Mouse (Mus musculus) forebrain, embryonic 15.5 days (tissue): ENCODE measurements around the gene Serpine1. TPM values are rescaled to one million over a fixed set of nuclear protein-coding genes. Genes with fewer than 3 reads are reported as not detected.

Experiments
- ATAC-seq: fragments of 200-750 bp; cut with Nextera tagmentation; replicated peaks from 2 replicates; pipeline ENCODE4 v1.8.0; 2017; ENCODE audit warnings: mild to moderate bottlenecking, moderate TSS enrichment, moderate library complexity
- H3K27ac ChIP-seq: fragments of 300-500 bp; sonication (generic); replicated peaks from 2 replicates; pipeline ENCODE4 v1.5.1; 2015; ENCODE audit warnings: mild to moderate bottlenecking, inconsistent platforms
- H3K27me3 ChIP-seq: fragments of 300-500 bp; sonication (generic); 2 replicates; pipeline ENCODE4 v1.6.1; 2015; ENCODE audit warnings: inconsistent platforms
- H3K36me3 ChIP-seq: fragments of 300-500 bp; sonication (generic); 2 replicates; pipeline ENCODE4 v1.6.1; 2015; ENCODE audit warnings: mild to moderate bottlenecking, inconsistent platforms
- H3K4me1 ChIP-seq: fragments of 300-500 bp; sonication (generic); 2 replicates; pipeline ENCODE4 v1.6.1; 2015; ENCODE audit warnings: inconsistent platforms
- H3K4me2 ChIP-seq: fragments of 300-500 bp; sonication (generic); replicated peaks from 2 replicates; pipeline ENCODE4 v1.6.1; 2015; ENCODE audit warnings: mild to moderate bottlenecking, inconsistent platforms
- H3K4me3 ChIP-seq: fragments of 300-500 bp; sonication (generic); 2 replicates; pipeline ENCODE4 v1.5.1; 2015; ENCODE audit warnings: mild to moderate bottlenecking, inconsistent platforms
- H3K9ac ChIP-seq: fragments of 300-500 bp; sonication (generic); replicated peaks from 2 replicates; pipeline ENCODE4 v1.6.1; 2015; ENCODE audit warnings: mild to moderate bottlenecking, inconsistent platforms
- H3K9me3 ChIP-seq: fragments of 300-500 bp; sonication (generic); 2 replicates; pipeline ENCODE4 v1.6.1; 2016; ENCODE audit warnings: inconsistent platforms
- WGBS: fragments of 180-500 bp; shearing (Covaris S2); methylation state at CpG from one replicate; pipeline ENCODE4 v1.1.7; 2015; ENCODE audit warnings: mixed read lengths; 5-methylcytosine and 5-hydroxymethylcytosine counted together
- polyA plus RNA-seq: library from polyadenylated mRNA; unstranded; fragments of >200 nt; fragmentation: Nextera tagmentation; extraction: Ambion mirVana; gene quantifications from 2 replicates; pipeline ENCODE4 v1.2.1, GENCODE M21; 2015

Serpine1 gene
- polyA plus RNA-seq, 1 experiment from 2014 or later = 0.14 TPM

DNA sequence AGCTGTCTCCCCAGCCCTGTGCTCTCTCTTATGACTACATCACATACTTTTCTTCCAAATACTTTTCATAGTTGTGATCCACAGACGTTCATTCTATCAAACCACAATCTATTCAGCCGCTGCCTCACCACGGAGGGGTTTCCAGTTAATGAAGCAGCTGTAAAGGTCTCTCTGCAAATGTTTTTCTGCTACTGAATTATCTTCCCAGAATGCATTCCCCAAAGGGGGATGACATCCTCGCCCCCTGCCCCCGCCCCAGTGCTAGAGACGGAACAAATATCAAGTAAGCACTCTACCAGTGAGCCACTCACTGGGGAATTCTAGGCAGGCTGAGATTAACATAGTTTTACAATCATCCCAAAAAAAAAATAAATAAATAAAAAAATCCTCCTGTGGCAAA is 36.0 kb upstream of the Serpine1 start:
- no peaks in the 10 kb centered on the region for H3K36me3 ChIP-seq
- H3K4me2 ChIP-seq = no peak overlapping the region
- no peak overlapping the region for H3K4me3 ChIP-seq
- no peaks in the 10 kb centered on the region for H3K4me1 ChIP-seq
- WGBS = 61% methylated on average over 6 of the region's 6 CpGs
- H3K27me3 ChIP-seq = no peaks in the 10 kb centered on the region
- H3K9ac ChIP-seq = no peak overlapping the region
- H3K27ac ChIP-seq = no peak overlapping the region
- no peaks in the 10 kb centered on the region for H3K9me3 ChIP-seq
- ATAC-seq = no peak

DNA sequence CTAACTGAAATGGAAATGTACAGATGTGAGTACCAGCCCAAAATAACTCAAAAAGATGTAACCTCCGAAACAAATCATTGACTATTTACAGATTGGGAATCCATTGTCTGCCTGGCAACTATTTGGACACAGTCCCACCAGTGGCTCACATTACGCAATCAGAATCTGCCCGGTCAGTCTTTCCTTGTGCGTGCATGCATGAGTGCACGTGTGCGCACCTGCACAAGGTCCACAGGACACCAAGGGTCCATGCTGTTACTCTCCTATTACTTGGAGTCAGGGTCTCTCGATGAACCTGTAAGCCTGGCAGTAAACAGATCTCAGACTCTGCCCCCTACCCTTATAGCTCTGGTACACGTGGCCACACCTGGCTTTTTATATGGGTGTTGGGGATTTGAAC is 35.6 kb upstream of the Serpine1 start:
- H3K9me3 ChIP-seq = no peaks in the 10 kb centered on the region

DNA sequence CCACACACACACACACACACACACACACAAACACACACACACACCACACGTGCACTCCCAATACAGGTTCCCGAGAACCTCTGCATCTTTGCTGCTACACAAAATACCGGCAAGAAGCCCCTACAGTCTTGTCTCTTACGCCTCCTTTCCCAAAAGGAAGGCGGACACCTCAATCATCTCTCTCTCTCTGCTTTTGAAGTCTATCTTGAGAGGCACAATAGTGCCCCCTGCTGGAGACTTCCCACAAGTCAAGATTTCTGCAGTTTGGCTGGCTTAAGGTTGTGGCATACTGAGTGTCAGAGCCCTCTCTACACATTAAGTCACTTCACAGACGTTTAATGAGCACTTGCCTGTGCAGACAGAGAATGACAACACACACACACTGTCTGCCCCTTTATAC is 35.0 kb upstream of the Serpine1 start:
- Histone ChIP-seq H3K27me3 (no peaks in the 10 kb centered on the region), H3K4me2 (no peak overlapping the region), H3K36me3 (no peaks in the 10 kb centered on the region), H3K27ac (no peak overlapping the region), H3K4me1 (no peaks in the 10 kb centered on the region), H3K4me3 (no peak overlapping the region), H3K9me3 (no peaks in the 10 kb centered on the region), H3K9ac (no peak overlapping the region)
- ATAC-seq = peak; percentile 41; the same call in 1 of the 2 replicates
- WGBS = 4% methylated on average over 6 of the region's 6 CpGs

More for the DNA sequence above, 35.6 kb upstream of the Serpine1 start:
- H3K36me3 ChIP-seq = no peaks in the 10 kb centered on the region
- no peak overlapping the region for H3K9ac ChIP-seq
- no peak overlapping the region for H3K4me2 ChIP-seq
- ATAC-seq = no peak
- H3K27ac ChIP-seq = no peak overlapping the region
- WGBS = 81% methylated on average over 8 of the region's 8 CpGs
- no peaks in the 10 kb centered on the region for H3K27me3 ChIP-seq
- H3K4me3 ChIP-seq = no peak overlapping the region
- H3K4me1 ChIP-seq = no peaks in the 10 kb centered on the region

DNA sequence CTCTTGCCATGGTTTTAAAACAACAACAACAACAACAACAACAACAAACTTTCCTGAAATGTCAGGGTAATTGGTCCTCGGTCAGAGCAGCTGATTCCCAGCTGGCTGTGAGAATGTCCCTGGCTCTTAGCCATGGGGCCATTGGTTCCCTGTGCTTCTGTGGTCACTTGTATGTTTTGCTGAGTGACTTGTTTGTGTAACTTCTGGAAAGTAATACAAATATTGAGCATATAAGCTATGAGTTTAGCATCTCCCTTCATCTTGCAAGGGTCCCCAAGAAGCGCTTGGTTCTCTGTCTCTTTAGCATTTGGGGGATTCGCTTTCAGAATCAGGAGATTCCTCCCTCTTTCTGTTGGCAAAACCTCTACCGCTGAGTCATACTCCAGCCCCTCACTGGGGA is 34.4 kb upstream of the Serpine1 start:
- WGBS = 79% methylated on average over 4 of the region's 4 CpGs
- no peak overlapping the region for H3K4me3 ChIP-seq

DNA sequence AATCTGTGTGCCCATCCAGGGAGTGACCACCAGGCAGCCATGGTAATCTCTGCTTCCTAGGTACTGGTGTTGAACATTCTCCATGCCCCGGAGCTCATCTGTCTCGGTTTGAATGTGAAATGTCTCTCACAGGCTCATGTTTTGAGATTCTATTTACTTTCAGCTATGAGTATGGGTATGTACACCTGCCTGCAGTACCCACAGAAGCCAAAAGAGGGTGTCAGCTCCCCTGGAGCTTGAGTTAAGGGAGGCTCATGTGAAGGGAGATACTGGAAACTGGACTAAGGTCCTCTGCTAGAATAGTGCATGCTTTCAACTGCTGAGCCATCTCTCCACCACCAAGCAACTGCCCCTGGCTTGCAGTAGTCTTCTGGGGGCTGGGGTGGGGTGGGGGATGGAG is 31.9 kb upstream of the Serpine1 start:
- Histone ChIP-seq H3K36me3 (no peaks in the 10 kb centered on the region), H3K4me3 (no peak overlapping the region), H3K4me1 (no peaks in the 10 kb centered on the region), H3K9me3 (no peaks in the 10 kb centered on the region), H3K27ac (no peak overlapping the region), H3K27me3 (no peaks in the 10 kb centered on the region), H3K4me2 (no peak overlapping the region), H3K9ac (no peak overlapping the region)
- ATAC-seq = no peak
- WGBS = 89% methylated on average over 2 of the region's 2 CpGs

More for the DNA sequence above, 34.4 kb upstream of the Serpine1 start:
- H3K9ac ChIP-seq = no peak overlapping the region
- no peaks in the 10 kb centered on the region for H3K4me1 ChIP-seq
- H3K9me3 ChIP-seq = no peaks in the 10 kb centered on the region
- no peak for ATAC-seq
- no peak overlapping the region for H3K4me2 ChIP-seq
- no peaks in the 10 kb centered on the region for H3K27me3 ChIP-seq
- no peaks in the 10 kb centered on the region for H3K36me3 ChIP-seq
- H3K27ac ChIP-seq = no peak overlapping the region

DNA sequence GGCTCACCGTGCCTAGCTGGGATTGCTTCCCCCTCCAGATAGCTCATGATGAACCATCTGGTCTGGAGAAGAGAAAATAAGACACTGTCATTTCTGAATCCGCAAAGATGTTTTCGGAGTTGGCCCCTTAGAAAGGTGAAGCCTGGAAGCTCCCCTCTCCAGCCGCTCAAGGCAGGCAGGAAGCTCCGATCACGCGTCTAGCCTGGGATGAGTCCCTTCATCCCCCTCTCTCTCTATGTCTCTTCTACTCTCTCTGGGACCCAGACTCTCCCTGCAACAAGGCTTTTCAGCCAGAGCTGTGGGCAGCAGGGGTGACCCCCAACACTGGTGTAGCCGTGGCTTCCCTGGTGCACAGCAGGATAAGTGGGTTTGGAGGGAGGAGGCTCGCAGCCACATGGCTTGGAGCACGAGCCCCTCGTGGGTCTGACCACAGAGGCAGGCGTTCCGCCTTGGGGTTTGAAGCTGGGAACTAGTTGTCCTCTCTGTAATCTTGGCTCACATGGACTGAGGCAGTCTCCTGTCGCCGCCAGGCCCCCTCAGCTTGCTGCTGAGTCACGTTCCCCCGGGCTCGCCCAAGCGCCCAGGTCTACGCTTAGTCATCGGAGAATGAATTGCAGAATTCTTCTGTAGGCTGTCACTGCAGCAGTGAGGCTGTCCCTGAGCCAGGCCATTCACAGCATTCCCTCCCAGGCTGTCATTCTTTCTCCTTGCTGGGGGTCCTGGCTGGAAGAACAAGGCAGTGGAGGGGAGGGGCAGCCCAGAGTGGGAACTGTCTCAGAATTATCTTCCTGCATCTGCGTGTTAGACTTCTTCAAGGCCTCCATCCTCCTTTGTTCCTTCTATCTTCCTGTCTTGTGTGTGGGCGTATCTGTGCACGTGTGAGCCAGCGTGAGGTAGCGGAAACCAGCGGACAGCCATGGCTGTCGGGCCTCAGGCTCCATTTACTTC is 30.8 kb upstream of the Serpine1 start:
- Histone ChIP-seq H3K27me3 (no peaks in the 10 kb centered on the region), H3K4me2 (no peak overlapping the region), H3K27ac (no peak overlapping the region), H3K9ac (no peak overlapping the region), H3K9me3 (no peaks in the 10 kb centered on the region), H3K4me3 (no peak overlapping the region), H3K4me1 (no peaks in the 10 kb centered on the region), H3K36me3 (no peaks in the 10 kb centered on the region)
- ATAC-seq = no peak
- 73% methylated on average over 28 of the region's 28 CpGs for WGBS

DNA sequence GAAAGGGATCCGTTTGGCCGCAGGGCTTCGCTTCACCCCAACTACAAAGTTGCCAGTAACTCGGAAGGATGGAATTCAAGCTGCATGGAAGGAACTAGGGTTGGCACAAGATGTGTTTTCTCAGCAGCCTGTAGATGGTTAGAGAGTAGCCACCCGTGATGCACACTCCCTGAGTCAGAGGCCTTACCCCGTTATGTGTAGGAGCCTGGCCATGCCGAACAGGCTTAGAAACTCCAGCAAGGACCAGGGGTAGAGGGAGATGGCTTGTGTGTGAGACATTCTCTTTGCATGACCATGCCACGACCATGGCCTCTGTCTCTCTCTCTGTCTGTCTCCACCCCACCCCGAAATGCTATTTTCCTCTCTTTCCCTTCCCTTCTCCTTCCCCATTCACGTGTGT is 30.0 kb upstream of the Serpine1 start:
- Histone ChIP-seq H3K4me3 (no peak overlapping the region), H3K36me3 (no peaks in the 10 kb centered on the region), H3K27ac (no peak overlapping the region), H3K4me1 (no peaks in the 10 kb centered on the region), H3K9ac (no peak overlapping the region), H3K27me3 (no peaks in the 10 kb centered on the region), H3K4me2 (no peak overlapping the region), H3K9me3 (no peaks in the 10 kb centered on the region)
- no peak for ATAC-seq
- 74% methylated on average over 10 of the region's 10 CpGs for WGBS

DNA sequence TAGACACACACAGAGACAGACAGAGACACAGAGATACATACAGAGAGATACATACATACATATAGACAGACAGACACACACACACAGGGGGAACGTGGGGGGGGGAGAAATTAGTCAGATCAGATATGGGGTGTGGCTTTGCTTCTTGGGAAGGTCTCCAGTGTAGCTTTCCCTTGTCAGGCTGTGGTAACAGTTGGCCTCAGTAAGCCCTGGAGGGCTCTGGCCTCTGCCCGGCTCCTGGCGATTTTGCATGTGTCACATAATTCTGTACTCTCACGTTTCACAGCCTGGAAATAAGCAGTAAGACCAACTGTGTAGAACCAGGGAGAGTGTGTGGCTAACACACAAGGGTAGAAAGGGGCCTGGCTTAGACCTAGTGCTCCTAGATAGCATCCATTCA is 28.6 kb upstream of the Serpine1 start:
- 64% methylated on average over 4 of the region's 4 CpGs for WGBS
- no peak overlapping the region for H3K9ac ChIP-seq
- no peak overlapping the region for H3K4me3 ChIP-seq
- no peaks in the 10 kb centered on the region for H3K9me3 ChIP-seq
- H3K4me2 ChIP-seq = no peak overlapping the region
- no peak overlapping the region for H3K27ac ChIP-seq
- H3K4me1 ChIP-seq = no peaks in the 10 kb centered on the region
- no peaks in the 10 kb centered on the region for H3K27me3 ChIP-seq
- H3K36me3 ChIP-seq = no peaks in the 10 kb centered on the region
- ATAC-seq = no peak

DNA sequence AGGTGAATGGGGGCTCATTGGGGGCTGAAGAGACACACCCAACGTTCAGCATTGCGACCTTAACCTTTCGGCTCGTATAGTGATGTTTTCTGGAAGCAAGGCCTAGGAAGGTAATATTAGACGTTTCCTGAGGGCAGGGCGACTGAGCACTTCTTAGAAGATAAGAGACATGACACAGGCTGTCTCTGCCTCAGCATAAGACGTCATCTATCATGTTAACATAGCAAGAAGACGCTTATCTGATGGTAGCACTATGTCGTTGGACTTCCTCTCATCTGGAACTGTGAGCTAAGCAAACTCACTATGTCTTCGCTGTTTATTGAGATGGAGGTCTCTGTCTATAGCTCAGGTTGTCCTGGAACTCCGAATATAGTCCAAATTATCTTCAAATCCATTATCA is 26.4 kb upstream of the Serpine1 start:
- Histone ChIP-seq H3K4me1 (no peaks in the 10 kb centered on the region), H3K9ac (no peak overlapping the region)
- 81% methylated on average over 11 of the region's 11 CpGs for WGBS

DNA sequence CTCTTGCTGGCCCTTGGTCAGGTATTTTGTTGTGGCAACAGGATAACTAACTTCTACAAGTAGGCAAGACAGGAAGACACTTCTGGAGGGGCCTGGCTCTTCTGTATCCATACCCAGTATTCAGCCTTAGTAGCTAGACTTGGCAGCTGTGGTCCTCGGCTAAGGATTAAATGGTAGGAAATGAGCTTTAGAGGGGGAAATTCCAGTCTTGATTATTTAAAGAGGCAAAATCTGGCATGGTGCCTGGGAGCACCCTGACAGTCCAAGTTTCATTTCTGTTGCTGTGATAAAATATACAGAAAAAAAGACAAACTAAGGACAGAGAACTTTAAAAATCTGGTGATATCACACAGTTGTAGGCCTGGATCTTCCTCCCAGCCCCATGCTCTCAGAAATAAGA is 24.0 kb upstream of the Serpine1 start:
- Histone ChIP-seq H3K27me3 (no peaks in the 10 kb centered on the region), H3K9me3 (no peaks in the 10 kb centered on the region), H3K4me3 (no peak overlapping the region), H3K4me1 (no peaks in the 10 kb centered on the region), H3K9ac (no peak overlapping the region), H3K27ac (no peak overlapping the region), H3K36me3 (no peaks in the 10 kb centered on the region), H3K4me2 (no peak overlapping the region)
- WGBS = 61% methylated on average over 1 of the region's 1 CpGs
- no peak for ATAC-seq

More for the DNA sequence above, 26.4 kb upstream of the Serpine1 start:
- no peaks in the 10 kb centered on the region for H3K9me3 ChIP-seq
- H3K4me3 ChIP-seq = no peak overlapping the region
- ATAC-seq = no peak
- no peaks in the 10 kb centered on the region for H3K27me3 ChIP-seq
- no peak overlapping the region for H3K27ac ChIP-seq
- H3K36me3 ChIP-seq = no peaks in the 10 kb centered on the region
- H3K4me2 ChIP-seq = no peak overlapping the region

DNA sequence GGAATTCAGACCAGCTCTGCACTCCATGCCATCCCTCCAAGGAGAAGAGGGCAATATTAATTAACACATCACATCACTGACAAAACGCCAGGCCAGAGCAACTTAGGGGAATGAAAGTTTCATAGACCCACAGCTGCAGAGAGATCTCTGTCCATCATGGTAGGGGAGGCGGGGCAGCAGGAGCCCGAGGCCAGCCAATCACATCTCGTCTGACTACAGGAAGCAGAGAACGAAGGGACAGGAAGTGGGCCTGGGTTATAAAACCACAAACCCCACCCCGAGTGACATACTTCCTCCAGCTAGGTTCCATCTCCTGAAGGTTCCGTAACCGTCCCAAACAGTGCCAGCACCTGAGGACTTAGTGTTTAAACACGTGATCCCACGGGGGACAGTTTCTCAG is 23.1 kb upstream of the Serpine1 start:
- H3K9me3 ChIP-seq = no peaks in the 10 kb centered on the region
- no peaks in the 10 kb centered on the region for H3K36me3 ChIP-seq
- H3K4me1 ChIP-seq = no peaks in the 10 kb centered on the region
- H3K27me3 ChIP-seq = no peaks in the 10 kb centered on the region
- H3K27ac ChIP-seq = no peak overlapping the region
- H3K4me2 ChIP-seq = no peak overlapping the region
- no peak overlapping the region for H3K9ac ChIP-seq
- ATAC-seq = no peak
- whole genome bisulfite sequencing = 88% methylated on average over 10 of the region's 10 CpGs
- H3K4me3 ChIP-seq = no peak overlapping the region

DNA sequence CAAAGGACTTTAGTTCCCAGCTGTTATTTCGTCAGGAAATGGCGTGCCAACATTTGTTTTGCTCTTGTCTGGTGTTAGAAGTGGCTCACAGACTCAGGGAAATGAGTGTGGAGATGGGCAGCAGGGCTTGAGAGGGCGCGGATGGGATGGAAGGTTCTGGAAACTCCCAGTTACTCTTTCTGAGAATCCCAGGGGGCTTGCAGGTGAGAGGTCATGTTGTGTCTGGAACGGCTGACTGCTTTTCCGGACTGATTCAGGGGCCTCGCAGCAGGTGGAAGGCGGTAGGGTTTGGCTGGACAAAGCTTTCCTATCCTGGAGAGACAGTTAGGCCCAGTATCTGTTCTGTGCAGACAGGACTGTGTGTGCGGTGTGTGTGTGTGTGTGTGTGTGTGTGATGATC is 21.7 kb upstream of the Serpine1 start:
- H3K27me3 ChIP-seq = no peaks in the 10 kb centered on the region
- no peaks in the 10 kb centered on the region for H3K36me3 ChIP-seq
- no peaks in the 10 kb centered on the region for H3K9me3 ChIP-seq
- ATAC-seq = no peak
- no peak overlapping the region for H3K9ac ChIP-seq
- H3K4me3 ChIP-seq = no peak overlapping the region
- no peaks in the 10 kb centered on the region for H3K4me1 ChIP-seq
- H3K4me2 ChIP-seq = no peak overlapping the region
- WGBS = 85% methylated on average over 9 of the region's 9 CpGs
- H3K27ac ChIP-seq = no peak overlapping the region

DNA sequence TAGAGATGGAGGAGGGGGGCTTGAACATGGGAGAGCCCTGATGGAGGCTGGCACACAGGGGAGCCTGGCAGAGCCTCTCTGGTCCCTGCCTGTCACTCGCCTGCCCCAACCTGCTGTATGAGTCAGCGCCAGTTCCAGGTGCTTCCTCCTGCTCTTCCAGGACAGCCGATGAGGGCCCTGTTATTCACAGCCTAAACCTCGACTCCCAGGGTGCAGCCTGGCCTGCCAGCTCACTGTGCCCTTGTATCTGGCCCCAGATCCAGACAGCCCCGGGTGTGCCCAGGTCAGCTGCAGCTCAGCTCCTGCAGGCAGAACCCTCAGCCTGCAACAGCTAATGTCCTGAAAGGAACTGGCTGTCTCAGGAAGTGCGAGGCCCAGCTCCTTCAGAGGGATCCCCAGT is 19.5 kb upstream of the Serpine1 start:
- no peak overlapping the region for H3K27ac ChIP-seq
- no peak for ATAC-seq

More for the DNA sequence above, 19.5 kb upstream of the Serpine1 start:
- no peaks in the 10 kb centered on the region for H3K4me1 ChIP-seq
- no peaks in the 10 kb centered on the region for H3K9me3 ChIP-seq
- no peaks in the 10 kb centered on the region for H3K27me3 ChIP-seq
- no peak overlapping the region for H3K4me2 ChIP-seq
- no peak overlapping the region for H3K4me3 ChIP-seq
- H3K9ac ChIP-seq = no peak overlapping the region
- WGBS = 64% methylated on average over 6 of the region's 6 CpGs
- H3K36me3 ChIP-seq = no peaks in the 10 kb centered on the region
